Mouse (Mus musculus) liver, embryonic 12.5 days (tissue): ENCODE measurements around the gene Mast4. TPM values are rescaled to one million over a fixed set of nuclear protein-coding genes. Genes with fewer than 3 reads are reported as not detected.

ENCODE experiments used
- ATAC-seq: fragments of 200-750 bp; cut with Nextera tagmentation; 2 replicates; pipeline ENCODE4 v1.8.0; 2017; ENCODE audit warnings: moderate number of reproducible peaks, mild to moderate bottlenecking, moderate library complexity
- H3K27ac ChIP-seq: fragments of 300-500 bp; sonication (generic); 2 replicates; pipeline ENCODE4 v1.5.1; 2016; ENCODE audit warnings: mild to moderate bottlenecking
- H3K27me3 ChIP-seq: fragments of 300-500 bp; sonication (generic); replicated peaks from 2 replicates; pipeline ENCODE4 v1.6.1; 2016; ENCODE audit warnings: mild to moderate bottlenecking, moderate library complexity
- H3K36me3 ChIP-seq: fragments of 300-500 bp; sonication (generic); 2 replicates; pipeline ENCODE4 v1.6.1; 2016; ENCODE audit warnings: mild to moderate bottlenecking, moderate library complexity
- H3K4me1 ChIP-seq: fragments of 300-500 bp; sonication (generic); 2 replicates; pipeline ENCODE4 v1.6.1; 2016
- H3K4me2 ChIP-seq: fragments of 300-500 bp; sonication (generic); 2 replicates; pipeline ENCODE4 v1.6.1; 2016; ENCODE audit warnings: mild to moderate bottlenecking, moderate library complexity
- H3K4me3 ChIP-seq: fragments of 300-500 bp; sonication (generic); 2 replicates; pipeline ENCODE4 v1.5.1; 2016; ENCODE audit warnings: mild to moderate bottlenecking, moderate library complexity
- H3K9ac ChIP-seq: fragments of 300-500 bp; sonication (generic); 2 replicates; pipeline ENCODE4 v1.6.1; 2016; ENCODE audit warnings: mild to moderate bottlenecking, moderate library complexity
- H3K9me3 ChIP-seq: fragments of 300-500 bp; sonication (generic); replicated peaks from 2 replicates; pipeline ENCODE4 v1.6.1; 2016; ENCODE audit warnings: mild to moderate bottlenecking, moderate library complexity
- WGBS: fragments of 180-500 bp; shearing (Covaris S2); methylation state at CpG from one replicate; pipeline ENCODE4 v1.1.7; 2016; ENCODE audit not compliant: insufficient replicate concordance; 5-methylcytosine and 5-hydroxymethylcytosine counted together
- polyA plus RNA-seq: library from polyadenylated mRNA; unstranded; fragments of >200 nt; fragmentation: Nextera tagmentation; extraction: Ambion mirVana; gene quantifications from 2 replicates; pipeline ENCODE4 v1.2.1, GENCODE M21; 2016

Mast4 gene
- polyA plus RNA-seq, 1 experiment from 2014 or later: 4.7 TPM

DNA sequence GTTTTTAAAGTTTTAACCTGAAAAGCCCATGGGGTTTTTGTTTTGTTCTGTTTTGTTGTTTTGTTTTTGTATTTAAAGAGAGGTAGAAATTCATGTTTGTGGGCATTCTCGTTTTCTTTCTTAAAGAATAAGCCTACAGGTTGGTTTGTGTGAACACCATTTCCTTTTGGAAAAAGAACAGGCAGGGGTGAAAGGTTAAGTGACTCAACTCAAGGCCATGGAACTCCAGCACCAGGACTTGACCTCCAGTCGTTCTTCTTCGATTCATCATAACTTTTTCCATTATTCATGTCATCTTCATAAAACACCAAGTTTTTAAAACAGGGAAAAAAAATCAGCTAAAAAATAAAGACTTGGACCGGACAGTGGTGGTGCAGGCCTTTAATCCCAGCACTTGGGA, 105.2 kb downstream of the Mast4 start:
- no peak overlapping the region for H3K9ac ChIP-seq
- ATAC-seq: no peak
- no peaks in the 10 kb centered on the region for H3K27me3 ChIP-seq
- WGBS: 63% methylated on average over 4 of the region's 4 CpGs
- no peaks in the 10 kb centered on the region for H3K4me1 ChIP-seq
- no peak overlapping the region for H3K27ac ChIP-seq
- H3K4me2 ChIP-seq: no peak overlapping the region
- H3K9me3 ChIP-seq: no peaks in the 10 kb centered on the region
- no peak overlapping the region for H3K4me3 ChIP-seq
- H3K36me3 ChIP-seq: no peaks in the 10 kb centered on the region

DNA sequence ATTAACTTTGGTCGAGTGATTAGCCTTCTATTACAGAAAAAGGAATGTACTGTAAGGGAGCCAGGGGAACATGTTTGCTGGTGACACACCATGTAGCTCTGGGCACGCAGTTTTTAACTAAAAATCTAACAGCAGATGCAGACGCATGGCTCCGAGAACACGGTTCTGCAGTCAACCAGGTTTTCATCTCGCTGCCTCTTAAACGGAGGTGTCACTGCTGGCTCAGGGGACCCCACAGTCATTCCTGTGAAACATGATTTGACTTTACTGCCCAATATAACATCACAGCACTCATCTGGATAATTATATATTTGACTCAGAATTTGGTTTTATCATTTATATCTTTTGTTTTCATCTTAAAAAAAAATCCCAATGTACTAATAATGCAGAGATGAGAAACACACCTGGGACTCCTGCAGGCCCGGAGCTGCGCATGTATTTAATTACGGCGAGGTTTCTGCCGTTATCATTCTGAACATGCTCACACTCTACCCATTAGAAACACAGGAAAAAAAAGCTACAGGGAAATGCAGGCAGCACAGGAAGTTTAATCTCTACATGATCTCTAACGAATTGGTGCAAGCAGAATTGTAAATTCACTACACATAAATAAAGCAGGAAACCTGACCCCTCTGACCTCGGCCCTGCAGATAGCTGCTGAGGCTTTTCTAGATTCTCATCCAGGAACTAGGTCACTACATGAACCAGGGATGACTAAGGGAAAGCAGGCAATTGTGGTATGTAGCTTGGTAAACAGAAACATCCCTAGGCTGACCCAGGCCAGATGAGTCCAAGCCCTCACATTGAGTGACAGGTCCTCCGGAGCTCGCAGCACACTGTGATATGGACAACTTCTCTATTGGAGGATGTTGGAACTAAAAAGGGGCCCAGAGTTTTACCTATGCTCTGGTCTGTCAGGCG, 108.1 kb downstream of the Mast4 start:
- no peaks in the 10 kb centered on the region for H3K4me1 ChIP-seq
- H3K4me2 ChIP-seq: no peak overlapping the region
- WGBS: 50% methylated on average over 17 of the region's 17 CpGs
- H3K27ac ChIP-seq: no peak overlapping the region
- H3K4me3 ChIP-seq: no peak overlapping the region
- H3K27me3 ChIP-seq: no peaks in the 10 kb centered on the region
- H3K36me3 ChIP-seq: no peaks in the 10 kb centered on the region
- no peak for ATAC-seq
- H3K9me3 ChIP-seq: no peaks in the 10 kb centered on the region
- H3K9ac ChIP-seq: no peak overlapping the region

DNA sequence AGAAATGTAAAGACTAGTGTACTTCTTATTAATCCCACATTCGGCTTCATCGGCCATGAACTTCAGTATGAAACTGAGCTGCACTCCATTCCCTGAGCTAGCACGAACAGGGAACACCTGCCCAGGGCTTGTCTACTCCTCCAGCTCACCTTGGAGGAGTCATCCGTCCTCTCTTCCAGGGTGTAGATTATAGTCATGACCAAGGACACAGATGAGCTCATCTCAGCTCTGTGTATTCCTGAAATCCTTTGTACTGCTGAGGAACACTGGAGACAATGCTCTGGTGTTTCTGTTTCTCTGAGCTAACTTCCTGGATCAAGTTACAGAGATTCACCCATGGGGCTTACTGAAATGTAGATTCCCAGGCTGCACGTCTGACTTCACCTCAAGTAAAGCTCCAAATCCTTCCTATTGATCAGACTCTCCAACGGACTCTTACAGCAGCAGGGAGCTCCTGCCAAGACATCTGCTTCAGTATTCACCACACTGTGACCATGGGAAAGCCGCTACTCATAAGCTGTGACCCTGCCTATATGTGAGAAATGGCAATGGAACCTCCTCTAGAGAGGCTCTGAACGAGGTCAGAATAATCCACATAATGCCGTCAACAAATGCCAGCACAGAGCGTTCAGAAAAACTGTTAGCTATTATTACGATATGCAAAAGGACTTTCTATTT, 108.9 kb downstream of the Mast4 start:
- H3K4me3 ChIP-seq: no peak overlapping the region
- no peaks in the 10 kb centered on the region for H3K9me3 ChIP-seq
- no peaks in the 10 kb centered on the region for H3K27me3 ChIP-seq
- H3K27ac ChIP-seq: no peak overlapping the region
- no peak overlapping the region for H3K4me2 ChIP-seq
- peaks cover 7% of the 10 kb centered on the region; the same call in 1 of the 2 replicates for H3K4me1 ChIP-seq
- H3K9ac ChIP-seq: no peak overlapping the region
- no peak for ATAC-seq
- H3K36me3 ChIP-seq: no peaks in the 10 kb centered on the region
- WGBS: 59% methylated on average over 11 of the region's 11 CpGs

DNA sequence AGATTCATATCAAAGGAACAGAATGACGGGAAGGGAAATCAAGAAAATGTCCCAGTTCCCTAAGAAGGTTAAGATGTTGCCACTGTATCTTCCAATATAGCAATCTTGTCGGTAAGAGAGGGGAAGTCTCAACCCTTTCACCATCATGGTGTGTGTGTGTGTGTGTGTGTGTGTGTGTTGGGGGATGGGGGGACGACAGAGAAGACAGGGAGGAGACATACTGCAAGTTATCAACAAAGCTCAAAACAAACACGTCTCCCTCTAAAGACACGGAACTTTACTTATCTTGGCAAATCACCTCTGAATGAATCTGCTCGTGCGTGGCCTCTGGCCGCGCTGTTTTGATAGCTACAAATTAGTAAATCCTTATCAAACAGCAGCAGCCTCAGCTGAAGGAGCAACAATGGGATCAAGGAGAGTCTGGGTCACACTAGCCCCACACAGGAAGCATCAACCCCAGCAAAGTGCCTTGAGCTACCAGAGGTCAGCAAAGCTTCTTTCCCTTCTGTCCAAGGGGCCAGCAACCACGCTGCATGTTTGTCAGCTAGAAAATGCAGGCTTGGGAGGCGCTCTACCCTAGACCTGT, 113.7 kb downstream of the Mast4 start:
- Histone ChIP-seq H3K9me3 (no peaks in the 10 kb centered on the region), H3K27ac (no peak overlapping the region), H3K4me2 (no peak overlapping the region), H3K4me1 (peaks cover 8% of the 10 kb centered on the region; the same call in 1 of the 2 replicates), H3K36me3 (no peaks in the 10 kb centered on the region), H3K9ac (no peak overlapping the region), H3K4me3 (no peak overlapping the region), H3K27me3 (no peaks in the 10 kb centered on the region)
- 8% methylated on average over 11 of the region's 11 CpGs for WGBS
- ATAC-seq: peak; percentile 27; the same call in 1 of the 2 replicates

DNA sequence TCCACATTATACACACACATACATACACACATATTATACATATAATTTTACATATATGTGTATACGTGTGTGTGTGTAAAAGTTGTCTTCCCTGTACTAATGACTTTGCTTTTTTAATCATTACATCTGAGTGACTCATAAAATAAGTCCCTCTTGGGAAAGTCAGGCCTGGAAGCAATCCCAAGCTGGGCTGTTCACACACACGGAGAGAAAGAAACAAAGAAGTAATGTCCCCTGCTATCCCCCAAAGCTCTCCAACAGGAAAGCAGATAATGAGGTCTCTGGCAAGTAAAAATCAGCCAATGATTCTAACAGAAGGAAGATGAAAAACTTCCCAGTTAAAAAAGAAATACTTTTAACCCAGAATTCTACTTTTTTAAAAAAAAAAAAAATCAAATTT, 114.3 kb downstream of the Mast4 start:
- no peaks in the 10 kb centered on the region for H3K9me3 ChIP-seq
- H3K4me3 ChIP-seq: no peak overlapping the region
- H3K9ac ChIP-seq: no peak overlapping the region
- H3K4me2 ChIP-seq: no peak overlapping the region
- WGBS: 36% methylated on average over 2 of the region's 2 CpGs
- no peak for ATAC-seq
- H3K27ac ChIP-seq: no peak overlapping the region
- no peaks in the 10 kb centered on the region for H3K36me3 ChIP-seq
- H3K4me1 ChIP-seq: peaks cover 8% of the 10 kb centered on the region; the same call in 1 of the 2 replicates
- H3K27me3 ChIP-seq: no peaks in the 10 kb centered on the region

DNA sequence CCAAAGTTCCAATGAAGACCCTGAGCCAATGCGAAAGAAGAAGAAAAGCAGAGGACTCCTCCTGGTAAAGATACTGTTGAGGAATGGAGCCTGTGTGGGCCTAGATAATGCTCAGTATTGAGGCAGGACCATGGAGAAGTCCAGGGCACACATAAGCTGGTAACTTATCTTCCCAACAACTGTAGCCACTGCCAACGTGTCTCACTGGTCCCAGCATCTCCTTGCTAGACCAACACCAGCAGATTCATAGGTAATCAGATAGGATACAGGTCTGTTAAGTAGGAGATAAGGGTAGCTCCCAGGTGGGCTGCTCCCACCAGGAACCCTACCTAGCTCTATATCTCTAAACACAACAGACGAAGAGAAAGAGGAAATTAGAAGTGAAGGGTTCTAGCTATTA, 116.8 kb downstream of the Mast4 start:
- Histone ChIP-seq H3K36me3 (no peaks in the 10 kb centered on the region), H3K9me3 (no peaks in the 10 kb centered on the region), H3K27me3 (no peaks in the 10 kb centered on the region), H3K4me2 (no peak overlapping the region), H3K27ac (no peak overlapping the region), H3K4me1 (peaks cover 8% of the 10 kb centered on the region; the same call in 1 of the 2 replicates), H3K9ac (no peak overlapping the region), H3K4me3 (no peak overlapping the region)
- WGBS: 41% methylated on average over 3 of the region's 3 CpGs
- ATAC-seq: no peak; the same call in 1 of the 2 replicates

DNA sequence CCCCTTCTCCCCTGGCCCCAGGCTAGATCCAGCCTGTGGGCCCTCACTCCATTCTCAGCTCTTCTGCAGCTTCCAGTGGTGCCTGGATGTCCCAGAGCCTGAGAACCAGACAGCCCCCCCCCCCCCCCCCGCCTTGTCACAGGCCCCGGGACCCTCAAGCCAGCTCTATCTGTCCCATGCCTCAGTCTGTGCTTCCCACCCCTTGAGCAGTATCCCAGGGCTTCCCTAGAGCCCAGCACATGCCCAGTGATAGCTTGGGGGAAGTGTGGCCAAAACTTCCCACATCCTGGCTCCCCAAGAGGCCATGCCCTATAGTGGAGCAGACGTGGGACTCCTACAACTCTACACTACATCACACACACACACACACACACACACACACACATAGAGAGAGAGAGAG, 119.8 kb downstream of the Mast4 start:
- H3K27ac ChIP-seq: no peak overlapping the region
- no peak overlapping the region for H3K9ac ChIP-seq
- 79% methylated on average over 2 of the region's 3 CpGs for WGBS
- no peak overlapping the region for H3K4me2 ChIP-seq
- no peaks in the 10 kb centered on the region for H3K9me3 ChIP-seq
- ATAC-seq: no peak
- no peak overlapping the region for H3K4me3 ChIP-seq
- no peaks in the 10 kb centered on the region for H3K4me1 ChIP-seq
- H3K27me3 ChIP-seq: no peaks in the 10 kb centered on the region
- H3K36me3 ChIP-seq: no peaks in the 10 kb centered on the region

DNA sequence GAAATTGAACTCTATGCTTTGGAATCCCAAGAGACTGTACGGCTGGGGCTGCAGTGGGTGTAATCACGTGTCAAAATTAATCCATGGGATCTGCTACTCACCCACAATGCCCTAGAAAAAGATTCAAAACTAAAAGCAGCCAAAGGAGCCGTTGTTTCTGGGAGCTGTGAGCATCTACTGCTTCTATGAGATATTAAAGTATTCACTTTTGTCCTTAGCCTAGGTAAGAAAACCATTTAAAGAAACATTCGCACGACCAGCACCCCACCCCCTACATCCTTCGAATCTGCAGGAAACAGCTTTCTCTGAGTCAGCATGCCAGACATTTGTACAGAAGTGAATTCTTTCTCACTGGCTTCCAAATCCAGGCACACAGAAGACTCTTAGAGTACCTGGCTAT, 122.3 kb downstream of the Mast4 start:
- H3K4me1 ChIP-seq: no peaks in the 10 kb centered on the region
- ATAC-seq: no peak
- no peak overlapping the region for H3K4me3 ChIP-seq
- H3K27me3 ChIP-seq: no peaks in the 10 kb centered on the region
- no peak overlapping the region for H3K27ac ChIP-seq
- H3K4me2 ChIP-seq: no peak overlapping the region
- no peaks in the 10 kb centered on the region for H3K36me3 ChIP-seq
- H3K9me3 ChIP-seq: no peaks in the 10 kb centered on the region
- H3K9ac ChIP-seq: no peak overlapping the region
- WGBS: 34% methylated on average over 6 of the region's 6 CpGs

DNA sequence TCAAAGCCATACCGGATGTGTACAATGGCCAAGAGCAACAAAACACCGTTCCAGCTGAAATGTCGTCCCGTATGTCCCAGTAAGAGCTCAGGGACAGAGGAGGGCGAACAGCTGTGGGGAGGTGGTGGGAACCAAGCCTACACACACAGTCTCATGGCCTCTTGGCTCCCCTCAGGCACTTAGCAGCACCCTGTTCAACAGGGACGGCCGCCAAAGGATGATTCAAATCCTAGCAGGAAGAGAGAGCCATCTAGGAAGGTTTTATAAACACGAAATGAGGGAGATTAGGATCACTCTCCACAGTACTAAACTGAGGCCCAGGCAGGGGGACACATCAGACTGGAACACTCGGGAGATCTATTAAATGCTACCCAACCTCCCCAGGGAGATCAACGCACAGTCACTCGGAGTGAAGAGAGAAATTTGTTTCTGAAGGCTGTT, 122.8 kb downstream of the Mast4 start:
- Histone ChIP-seq H3K4me2 (no peak overlapping the region), H3K4me3 (no peak overlapping the region)

DNA sequence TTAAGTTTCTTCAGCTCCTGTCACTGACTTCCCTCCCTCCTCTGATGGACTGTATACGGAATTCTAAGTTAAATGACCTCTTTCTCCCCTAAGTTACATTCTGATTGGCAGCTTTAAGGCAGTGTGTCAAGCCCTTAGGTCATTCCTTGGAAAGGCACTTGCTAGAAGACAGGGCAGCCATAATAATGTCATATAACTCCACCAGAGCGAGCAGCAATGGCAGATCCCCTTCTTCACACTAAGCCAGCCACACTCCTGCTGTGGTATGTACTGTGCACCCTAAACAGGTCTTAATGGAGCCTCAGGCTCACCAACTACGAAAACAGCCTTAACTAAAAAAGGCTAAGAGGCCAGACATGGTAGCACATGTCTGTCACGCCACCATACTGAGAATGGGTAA, 123.6 kb downstream of the Mast4 start:
- H3K4me2 ChIP-seq: no peak overlapping the region
- ATAC-seq: no peak
- no peaks in the 10 kb centered on the region for H3K36me3 ChIP-seq
- WGBS: 68% methylated on average over 4 of the region's 4 CpGs
- no peaks in the 10 kb centered on the region for H3K9me3 ChIP-seq
- no peak overlapping the region for H3K9ac ChIP-seq
- H3K4me1 ChIP-seq: no peaks in the 10 kb centered on the region
- H3K4me3 ChIP-seq: no peak overlapping the region
- H3K27ac ChIP-seq: no peak overlapping the region
- H3K27me3 ChIP-seq: no peaks in the 10 kb centered on the region

More for the DNA sequence above, 122.8 kb downstream of the Mast4 start:
- WGBS: 65% methylated on average over 11 of the region's 11 CpGs
- Histone ChIP-seq H3K9ac (no peak overlapping the region), H3K9me3 (no peaks in the 10 kb centered on the region), H3K27me3 (no peaks in the 10 kb centered on the region), H3K4me1 (no peaks in the 10 kb centered on the region), H3K27ac (no peak overlapping the region), H3K36me3 (no peaks in the 10 kb centered on the region)
- no peak for ATAC-seq

DNA sequence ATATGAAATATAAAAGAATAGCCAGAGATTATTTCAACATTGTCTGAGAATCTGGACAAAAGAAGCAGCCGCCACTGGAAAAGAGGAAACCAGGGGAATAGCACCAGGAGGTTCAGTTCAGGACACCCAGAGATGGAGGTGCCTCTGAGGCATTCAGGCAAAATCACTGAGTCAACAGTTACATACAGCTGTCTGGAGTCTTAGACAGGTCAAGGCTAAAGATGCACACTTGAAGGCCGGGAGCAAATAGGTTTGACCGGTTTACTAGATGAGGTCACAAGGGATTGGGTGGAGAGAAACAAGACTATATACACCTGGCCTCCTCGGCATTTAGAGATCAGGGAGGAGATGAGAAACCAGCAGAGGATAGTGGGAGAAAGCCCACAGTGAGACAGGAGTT, 127.1 kb downstream of the Mast4 start:
- no peak overlapping the region for H3K27ac ChIP-seq
- no peak overlapping the region for H3K4me3 ChIP-seq
- H3K27me3 ChIP-seq: no peaks in the 10 kb centered on the region
- H3K9me3 ChIP-seq: no peaks in the 10 kb centered on the region
- no peak overlapping the region for H3K9ac ChIP-seq
- 72% methylated on average over 4 of the region's 4 CpGs for WGBS
- ATAC-seq: no peak
- H3K36me3 ChIP-seq: no peaks in the 10 kb centered on the region
- H3K4me2 ChIP-seq: no peak overlapping the region
- no peaks in the 10 kb centered on the region for H3K4me1 ChIP-seq

DNA sequence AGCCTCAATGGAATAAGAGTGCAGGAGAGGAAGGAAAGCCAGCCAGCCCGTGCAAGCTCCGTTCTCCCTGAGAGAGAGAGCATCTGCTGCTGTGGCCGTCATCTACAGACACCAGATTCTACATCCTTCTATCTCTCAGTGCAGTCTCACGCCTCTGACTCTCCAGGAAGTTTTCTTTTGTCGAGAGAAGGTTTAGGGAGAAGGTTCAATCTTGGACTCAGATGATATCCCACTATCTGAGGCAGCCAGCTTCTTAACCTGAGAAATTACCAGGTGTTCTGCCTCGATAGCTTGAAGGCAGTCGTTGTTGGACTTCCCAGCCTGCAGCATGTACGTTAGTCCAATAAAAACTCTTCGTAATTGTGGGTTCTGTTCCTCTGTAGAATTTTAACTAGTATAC, 127.7 kb downstream of the Mast4 start:
- Histone ChIP-seq H3K9me3 (no peaks in the 10 kb centered on the region), H3K4me3 (no peak overlapping the region), H3K4me1 (no peaks in the 10 kb centered on the region), H3K27ac (no peak overlapping the region), H3K27me3 (no peaks in the 10 kb centered on the region), H3K4me2 (no peak overlapping the region), H3K36me3 (no peaks in the 10 kb centered on the region), H3K9ac (no peak overlapping the region)
- WGBS: 50% methylated on average over 9 of the region's 9 CpGs
- ATAC-seq: no peak
